Mouse (Mus musculus) heart, embryonic 14.5 days (tissue): Measurements from ENCODE around the gene Spock1. TPM values are rescaled to one million over a fixed set of nuclear protein-coding genes. Genes with fewer than 3 reads are reported as not detected.

Experiments
- ATAC-seq: fragments of 200-750 bp; cut with Nextera tagmentation; 2 replicates; pipeline ENCODE4 v1.8.0; 2017; ENCODE audit warnings: low read depth, moderate TSS enrichment; ENCODE audit not compliant: insufficient number of reproducible peaks, insufficient read depth, low FRiP score
- H3K27ac ChIP-seq, 2 experiments: fragments of 200-500 bp in 1 of 2; fragments of 300-500 bp in 1 of 2; sonication (generic) in 1 of 2; replicated peaks in 1 of 2; 2 replicates each; pipeline ENCODE4 v1.5.1; 2012 to 2014; ENCODE audit warnings: low read depth in 2 of 2, low read length in 2 of 2, control low read depth in 1 of 2, mild to moderate bottlenecking in 1 of 2, mixed read lengths in 1 of 2; ENCODE audit not compliant: control insufficient read depth in 1 of 2, insufficient read depth in 1 of 2
- H3K27me3 ChIP-seq: fragments of 300-500 bp; sonication (generic); 2 replicates; pipeline ENCODE4 v1.6.1; 2014; ENCODE audit warnings: mild to moderate bottlenecking, low read length, control low read depth; ENCODE audit not compliant: control insufficient read depth, insufficient read depth
- H3K36me3 ChIP-seq: fragments of 300-500 bp; sonication (generic); 2 replicates; pipeline ENCODE4 v1.6.1; 2014; ENCODE audit warnings: mild to moderate bottlenecking, control low read depth, low read length, mixed read lengths; ENCODE audit not compliant: control insufficient read depth, insufficient read depth
- H3K4me1 ChIP-seq, 2 experiments: fragments of 200-500 bp in 1 of 2; fragments of 300-500 bp in 1 of 2; sonication (generic) in 1 of 2; 2 replicates each; pipeline ENCODE4 v1.6.1; 2012 to 2014; ENCODE audit warnings: low read length in 2 of 2, control low read depth in 1 of 2, mixed read lengths in 1 of 2; ENCODE audit not compliant: control insufficient read depth in 2 of 2, insufficient read depth in 2 of 2
- H3K4me2 ChIP-seq: fragments of 300-500 bp; sonication (generic); 2 replicates; pipeline ENCODE4 v1.6.1; 2014; ENCODE audit warnings: mild to moderate bottlenecking, low read length
- H3K4me3 ChIP-seq, 2 experiments: fragments of 200-500 bp in 1 of 2; fragments of 300-500 bp in 1 of 2; sonication (generic) in 1 of 2; 2 replicates each; pipeline ENCODE4 v1.5.1; 2012 to 2014; ENCODE audit warnings: low read length in 2 of 2, mild to moderate bottlenecking in 2 of 2, control low read depth in 1 of 2, low read depth in 1 of 2, moderate library complexity in 1 of 2; ENCODE audit not compliant: control insufficient read depth in 1 of 2, insufficient read depth in 1 of 2
- H3K9ac ChIP-seq: fragments of 300-500 bp; sonication (generic); 2 replicates; pipeline ENCODE4 v1.6.1; 2014; ENCODE audit warnings: mild to moderate bottlenecking, low read length
- H3K9me3 ChIP-seq: fragments of 300-500 bp; sonication (generic); 2 replicates; pipeline ENCODE4 v1.6.1; 2016; ENCODE audit warnings: low read length, control low read depth; ENCODE audit not compliant: control insufficient read depth
- WGBS: fragments of 180-500 bp; shearing (Covaris S2); extraction: QIAGEN DNeasy Blood & Tissue Kit; methylation state at CpG from one replicate; pipeline ENCODE4 v1.1.7; 2014; 5-methylcytosine and 5-hydroxymethylcytosine counted together
- polyA plus RNA-seq: library from polyadenylated mRNA; unstranded; fragments of >200 nt; fragmentation: Nextera tagmentation; extraction: Ambion mirVana; gene quantifications from 2 replicates; pipeline ENCODE4 v1.2.1, GENCODE M21; 2014

Spock1 gene
- polyA plus RNA-seq, 1 experiment from 2014 or later, result 0.70 TPM

GRCm38 (mm10) chr13:57626434-57626833 is 281.7 kb downstream of the Spock1 start:
- Histone ChIP-seq H3K9ac (no peak overlapping the region), H3K27me3 (no peaks in the 10 kb centered on the region), H3K27ac (no peak overlapping the region), H3K36me3 (no peaks in the 10 kb centered on the region), H3K4me1 (no peaks in the 10 kb centered on the region), H3K4me2 (no peak overlapping the region), H3K9me3 (no peaks in the 10 kb centered on the region), H3K4me3 (no peak overlapping the region)
- no peak for ATAC-seq
- 83% methylated on average over 9 of the region's 9 CpGs for WGBS

- 50% methylated on average over 7 of the region's 7 CpGs for WGBS
- Histone ChIP-seq H3K4me2 (no peak overlapping the region), H3K27me3 (no peaks in the 10 kb centered on the region), H3K36me3 (no peaks in the 10 kb centered on the region), H3K4me1 (peaks cover 0 to 3% of the 10 kb centered on the region in 2 experiments; a peak in 1 of 4 replicates), H3K4me3 (no peak overlapping the region), H3K9ac (no peak overlapping the region), H3K27ac (no peak overlapping the region), H3K9me3 (no peaks in the 10 kb centered on the region)
- ATAC-seq, result no peak
Measured at GRCm38 (mm10) chr13:57623909-57624481, 284.1 kb downstream of the Spock1 start.

GRCm38 (mm10) chr13:57619079-57619768 is 288.9 kb downstream of the Spock1 start:
- no peak overlapping the region for H3K4me2 ChIP-seq
- no peak for ATAC-seq

GRCm38 (mm10) chr13:57611326-57612171 is 296.6 kb downstream of the Spock1 start:
- 80% methylated on average over 11 of the region's 11 CpGs for WGBS
- Histone ChIP-seq H3K4me2 (no peak overlapping the region), H3K4me1 (no peaks in the 10 kb centered on the region), H3K4me3 (no peak overlapping the region), H3K9me3 (0 out of 2 replicates have a peak, but pooled peaks cover 4% of the 10 kb centered on the region), H3K27ac (no peak overlapping the region), H3K9ac (no peak overlapping the region), H3K36me3 (no peaks in the 10 kb centered on the region), H3K27me3 (no peaks in the 10 kb centered on the region)
- ATAC-seq, result no peak

More at GRCm38 (mm10) chr13:57619079-57619768, 288.9 kb downstream of the Spock1 start:
- Histone ChIP-seq H3K9me3 (no peaks in the 10 kb centered on the region), H3K27ac (no peak overlapping the region), H3K36me3 (no peaks in the 10 kb centered on the region), H3K9ac (no peak overlapping the region), H3K27me3 (no peaks in the 10 kb centered on the region), H3K4me1 (peaks cover 0 to 3% of the 10 kb centered on the region in 2 experiments; a peak in 1 of 4 replicates), H3K4me3 (no peak overlapping the region)
- 50% methylated on average over 17 of the region's 17 CpGs for WGBS

GRCm38 (mm10) chr13:57609946-57610345 is 298.2 kb downstream of the Spock1 start:
- Histone ChIP-seq H3K9ac (no peak overlapping the region), H3K27me3 (no peaks in the 10 kb centered on the region), H3K4me1 (no peaks in the 10 kb centered on the region), H3K4me3 (no peak overlapping the region), H3K36me3 (no peaks in the 10 kb centered on the region), H3K4me2 (no peak overlapping the region), H3K9me3 (0 out of 2 replicates have a peak, but pooled peaks cover 4% of the 10 kb centered on the region), H3K27ac (no peak overlapping the region)
- ATAC-seq, result no peak
- WGBS, result 81% methylated on average over 7 of the region's 7 CpGs

- Histone ChIP-seq H3K36me3 (no peaks in the 10 kb centered on the region), H3K27me3 (no peaks in the 10 kb centered on the region), H3K4me1 (no peaks in the 10 kb centered on the region), H3K9me3 (0 out of 2 replicates have a peak, but pooled peaks cover 4% of the 10 kb centered on the region), H3K27ac (no peak overlapping the region), H3K9ac (no peak overlapping the region), H3K4me2 (no peak overlapping the region), H3K4me3 (no peak overlapping the region)
- WGBS, result 72% methylated on average over 3 of the region's 3 CpGs
- ATAC-seq, result no peak
Measured at GRCm38 (mm10) chr13:57604437-57604836, 303.7 kb downstream of the Spock1 start.

- no peak overlapping the region for H3K4me3 ChIP-seq
- no peaks in the 10 kb centered on the region for H3K36me3 ChIP-seq
- WGBS, result 78% methylated on average over 8 of the region's 8 CpGs
- no peaks in the 10 kb centered on the region for H3K27me3 ChIP-seq
- H3K9ac ChIP-seq, result no peak overlapping the region
- no peak overlapping the region for H3K27ac ChIP-seq
- H3K9me3 ChIP-seq, result no peaks in the 10 kb centered on the region
- no peaks in the 10 kb centered on the region for H3K4me1 ChIP-seq
- no peak for ATAC-seq
- H3K4me2 ChIP-seq, result no peak overlapping the region
Measured at GRCm38 (mm10) chr13:57603226-57603625, 304.9 kb downstream of the Spock1 start.
